Mouse (Mus musculus) layer of hippocampus, postnatal 14 days (tissue): ENCODE measurements around the gene Cd247. TPM values are rescaled to one million over a fixed set of nuclear protein-coding genes. Genes with fewer than 3 reads are reported as not detected.

Experiments
- DNase-seq, 2 experiments: peaks; one replicate each; pipeline ENCODE4 v3.0.0; 2021 to 2022; ENCODE audit warnings: low spot score in 2 of 2, mixed read lengths in 1 of 2
- total RNA-seq, 2 experiments: library from RNA; stranded (reverse); gene quantifications; 2 replicates each; pipeline ENCODE4 v1.2.3; 2021

Gene Cd247
- total RNA-seq, 2 experiments from 2014 or later, result not detected

DNA sequence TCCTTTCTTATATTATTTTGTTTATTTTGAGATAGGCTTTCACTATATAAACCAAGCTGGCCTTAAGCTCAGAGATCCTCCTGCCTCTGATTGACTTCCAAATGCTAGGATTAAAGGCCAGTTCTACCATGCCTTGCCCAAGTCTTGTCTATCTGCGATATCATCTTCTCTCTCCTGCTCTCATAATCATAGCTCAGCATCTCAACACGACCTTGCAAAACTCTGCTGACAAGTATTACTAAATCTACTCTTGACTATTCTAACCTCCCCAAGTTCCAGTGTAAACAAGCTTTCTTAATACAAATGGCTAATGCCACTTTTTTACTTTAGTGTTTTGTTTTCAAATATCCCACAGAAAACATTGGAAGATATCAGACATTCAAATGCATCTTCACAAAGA, 119.7 kb downstream of the Cd247 start:
- no peak for DNase-seq

DNA sequence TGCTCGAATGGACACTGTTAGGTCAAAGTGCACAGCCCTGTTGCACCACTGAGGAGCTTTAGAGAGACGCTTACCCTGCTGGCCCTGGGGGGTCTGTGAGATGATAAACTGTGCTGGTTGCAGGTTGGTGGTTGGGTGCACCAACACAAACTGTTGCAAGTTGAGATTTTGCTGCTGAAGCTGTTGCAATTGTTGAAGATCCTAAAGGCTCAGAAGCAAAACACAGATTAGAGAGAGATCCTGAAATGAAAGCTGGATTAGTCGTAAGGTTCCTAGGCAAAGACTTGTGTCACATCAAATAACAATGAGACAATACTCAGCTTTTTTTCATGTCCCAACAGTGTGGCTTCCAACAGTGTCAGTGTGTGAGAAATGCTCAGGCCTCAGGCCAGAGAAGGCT, 120.3 kb downstream of the Cd247 start:
- no peak for DNase-seq

DNA sequence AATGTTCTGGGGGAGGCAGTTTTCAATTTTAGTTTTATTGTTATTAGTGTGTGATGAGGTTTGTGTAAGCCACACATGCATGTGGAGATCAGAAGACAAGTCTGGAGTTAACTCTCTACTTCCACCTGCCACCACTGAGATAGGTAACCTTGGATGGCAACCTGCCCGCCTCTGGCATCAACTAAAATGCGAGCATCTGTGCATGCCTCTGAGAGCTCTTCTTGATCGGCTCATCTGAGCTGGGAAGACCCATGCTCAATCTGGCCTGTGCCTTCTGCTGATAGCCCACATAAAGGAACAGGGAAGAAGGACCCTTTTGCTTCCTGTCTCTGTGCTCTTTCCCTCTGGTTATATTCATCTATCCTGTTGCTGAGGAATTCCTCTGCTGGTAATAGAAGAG, 121.0 kb downstream of the Cd247 start:
- DNase-seq, result no peak

DNA sequence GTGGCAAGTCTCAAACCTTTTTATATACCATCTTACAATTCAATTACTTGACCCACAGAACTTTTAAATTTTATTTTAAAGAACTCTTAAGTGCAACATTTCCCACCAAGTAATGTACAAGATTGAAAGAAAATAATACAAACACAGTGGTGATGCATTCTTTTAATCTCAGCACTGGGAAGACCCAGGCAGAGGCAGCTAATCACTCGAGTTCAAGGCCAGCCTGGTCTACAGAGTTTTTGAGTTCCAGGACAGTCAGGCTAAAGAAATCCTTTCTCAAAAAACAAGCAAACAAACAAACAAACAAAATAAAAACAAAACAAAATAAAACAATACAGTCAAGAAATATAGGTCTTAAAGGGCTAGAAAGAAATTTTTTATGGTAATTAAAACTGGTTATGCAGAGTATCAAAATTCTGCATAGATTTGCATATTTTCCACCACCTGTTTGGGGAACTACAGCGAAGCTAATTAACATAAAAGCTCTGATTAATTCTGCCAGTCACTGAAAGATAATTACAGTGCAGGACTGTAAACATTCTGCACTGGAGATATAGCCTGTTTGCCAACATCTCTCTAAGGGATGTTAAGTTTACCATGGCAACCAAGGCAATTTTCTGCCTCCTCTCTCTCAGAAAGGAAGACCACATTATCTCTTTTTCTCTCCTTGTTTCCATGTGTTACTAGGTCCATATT, 125.4 kb downstream of the Cd247 start:
- DNase-seq, result peak in 1 of 2 experiments; percentile 18

DNA sequence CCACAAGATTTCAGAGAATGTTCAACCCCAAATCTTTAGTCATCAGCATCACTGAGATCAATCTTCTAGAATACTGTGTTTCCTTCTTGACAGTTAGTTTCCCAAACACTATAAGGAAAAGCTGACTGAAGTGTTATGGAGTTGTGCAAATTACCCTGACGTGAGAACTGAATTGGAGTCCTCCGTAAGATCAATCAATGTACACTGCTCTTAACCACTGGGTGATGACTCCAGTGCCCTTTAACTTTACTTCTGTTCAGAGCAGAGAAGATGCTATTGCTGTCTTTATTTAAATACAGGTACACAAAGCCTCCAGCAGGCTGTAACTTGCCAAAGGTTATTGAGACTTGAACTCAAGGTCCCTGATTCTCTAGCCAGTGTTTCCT, 125.9 kb downstream of the Cd247 start:
- no peak for DNase-seq

DNA sequence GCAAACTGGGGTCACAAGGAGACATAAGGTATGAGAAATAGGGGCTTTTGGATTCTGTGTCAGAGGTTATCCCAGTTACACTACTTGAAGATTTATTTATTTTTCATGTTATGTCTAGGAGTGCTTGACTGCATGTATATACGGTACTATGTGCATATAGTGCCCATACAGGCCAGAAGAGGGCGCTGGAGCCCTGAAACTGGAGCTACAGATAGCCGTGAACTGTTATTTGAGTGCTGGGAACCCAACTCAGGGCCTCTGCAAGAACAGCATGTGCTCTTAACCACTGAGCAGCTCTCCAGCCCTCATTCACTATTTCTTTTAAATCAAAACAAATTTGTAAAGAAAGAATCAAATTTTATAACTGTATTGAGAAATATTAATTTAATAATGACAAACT, 132.5 kb downstream of the Cd247 start:
- no peak for DNase-seq

DNA sequence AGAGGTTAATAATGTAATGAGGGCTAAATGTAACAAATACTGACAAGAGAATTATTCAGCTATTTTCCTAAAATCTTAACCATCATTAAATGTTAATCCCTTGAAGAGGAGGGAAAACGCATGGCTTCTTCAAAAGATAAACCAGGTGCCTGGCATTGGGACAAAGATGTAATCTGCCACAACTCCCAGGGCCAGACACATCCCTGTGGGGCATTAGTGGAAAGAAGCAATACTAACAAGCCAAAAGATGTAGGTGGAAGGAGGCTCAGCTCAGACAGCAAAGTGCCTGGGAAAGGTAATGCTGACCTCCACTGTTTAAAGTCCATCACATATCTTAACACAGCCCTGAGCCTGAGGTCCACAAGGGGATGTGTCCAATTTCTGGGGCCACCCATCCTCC, 134.0 kb downstream of the Cd247 start:
- no peak for DNase-seq

DNA sequence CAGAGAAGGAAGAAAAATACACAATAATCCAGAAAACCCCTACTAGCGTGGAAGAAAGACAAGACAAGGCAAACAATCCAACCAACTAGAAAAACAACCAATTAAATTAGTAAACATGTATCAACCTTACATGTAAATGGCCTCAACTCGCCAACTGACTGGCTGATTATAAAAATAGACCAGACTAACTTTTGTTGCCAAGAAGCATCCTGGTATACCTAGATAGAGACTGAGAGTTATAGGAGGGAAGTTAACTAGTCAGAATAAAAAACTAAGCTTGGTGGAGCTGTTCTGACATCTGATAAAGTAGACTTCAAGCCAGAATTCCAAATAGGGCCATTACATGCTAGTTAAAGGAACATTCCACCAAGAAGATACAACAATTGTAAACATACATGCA, 136.7 kb downstream of the Cd247 start:
- DNase-seq, result no peak

Other genes with a start within 250 kb of the Cd247 start
- 10 to 100 TPM; 73.9 to 80.1 TPM for gene Mpzl1, start 154.1 kb upstream of the Cd247 start, total RNA-seq
- gene Rcsd1, start 78.9 kb upstream of the Cd247 start, total RNA-seq, result 1 to 10 TPM; 6.3 to 8.7 TPM
- gene Creg1, start 24.9 kb upstream of the Cd247 start, total RNA-seq, result 10 to 100 TPM; 26.1 to 30.8 TPM
- gene Pou2f1, start 214.0 kb downstream of the Cd247 start, total RNA-seq, result 10 to 100 TPM; 16.6 to 17.7 TPM